Mouse (Mus musculus): Measurements from ENCODE around the gene I0C0044D17Rik.

Gene I0C0044D17Rik

GRCm38 (mm10) chr4:98826701-98827100 lies 3.1 kb upstream of the I0C0044D17Rik start:
- DNase-seq (ENCODE audit: low spot score): no peak

- no peak for DNase-seq (ENCODE audit: low spot score)
Measured at GRCm38 (mm10) chr4:98823047-98823446, 593 bp downstream of the I0C0044D17Rik start.

GRCm38 (mm10) chr4:98822478-98822877 lies 1.2 kb downstream of the I0C0044D17Rik start:
- no peak for DNase-seq (ENCODE audit: low spot score)

GRCm38 (mm10) chr4:98819216-98819755 lies 4.4 kb downstream of the I0C0044D17Rik start:
- DNase-seq (ENCODE audit: low spot score): no peak

GRCm38 (mm10) chr4:98817184-98817911 lies 6.3 kb downstream of the I0C0044D17Rik start, which contains the start of gene Kank4:
Kank4 (minus strand) TSS chr4:98817537.
- peak; percentile 40 for DNase-seq (ENCODE audit: low spot score)

- DNase-seq (ENCODE audit: low spot score): no peak
Measured at GRCm38 (mm10) chr4:98816807-98817183, 6.8 kb downstream of the I0C0044D17Rik start.

- no peak for DNase-seq (ENCODE audit: low spot score)
Measured at GRCm38 (mm10) chr4:98806306-98806705, 17.3 kb downstream of the I0C0044D17Rik start.

GRCm38 (mm10) chr4:98805291-98806048 lies 18.2 kb downstream of the I0C0044D17Rik start:
- no peak for DNase-seq (ENCODE audit: low spot score)

- DNase-seq (ENCODE audit: low spot score): no peak
Measured at GRCm38 (mm10) chr4:98804476-98805134, 19.0 kb downstream of the I0C0044D17Rik start.

- DNase-seq (ENCODE audit: low spot score): no peak
Measured at GRCm38 (mm10) chr4:98801775-98802174, 21.9 kb downstream of the I0C0044D17Rik start.

- DNase-seq (ENCODE audit: low spot score): no peak
Measured at GRCm38 (mm10) chr4:98800824-98801223, 22.8 kb downstream of the I0C0044D17Rik start.

GRCm38 (mm10) chr4:98796591-98797341 lies 26.9 kb downstream of the I0C0044D17Rik start:
- DNase-seq (ENCODE audit: low spot score): no peak

GRCm38 (mm10) chr4:98795241-98795640 lies 28.4 kb downstream of the I0C0044D17Rik start:
- DNase-seq (ENCODE audit: low spot score): no peak

GRCm38 (mm10) chr4:98793486-98793885 lies 30.2 kb downstream of the I0C0044D17Rik start:
- DNase-seq (ENCODE audit: low spot score): no peak

- DNase-seq (ENCODE audit: low spot score): no peak
Measured at GRCm38 (mm10) chr4:98790721-98791120, 32.9 kb downstream of the I0C0044D17Rik start.

- no peak for DNase-seq (ENCODE audit: low spot score)
Measured at GRCm38 (mm10) chr4:98789861-98790311, 33.8 kb downstream of the I0C0044D17Rik start.

GRCm38 (mm10) chr4:98789133-98789765 lies 34.4 kb downstream of the I0C0044D17Rik start:
- no peak for DNase-seq (ENCODE audit: low spot score)

- DNase-seq (ENCODE audit: low spot score): no peak
Measured at GRCm38 (mm10) chr4:98786281-98786680, 37.4 kb downstream of the I0C0044D17Rik start.

GRCm38 (mm10) chr4:98785851-98786250 lies 37.8 kb downstream of the I0C0044D17Rik start:
- DNase-seq (ENCODE audit: low spot score): no peak

GRCm38 (mm10) chr4:98778219-98778618 lies 45.4 kb downstream of the I0C0044D17Rik start:
- no peak for DNase-seq (ENCODE audit: low spot score)

- no peak for DNase-seq (ENCODE audit: low spot score)
Measured at GRCm38 (mm10) chr4:98777464-98777863, 46.2 kb downstream of the I0C0044D17Rik start.

Data from urinary bladder, postnatal 25 days (tissue).